Mouse (Mus musculus) C2C12 (cell line): ENCODE measurements around the gene Sprn.

Experiments used
- CEBPB ChIP-seq: IDR thresholded peaks from one replicate; pipeline ENCODE4 v1.6.1; 2011; ENCODE audit warnings: low read depth, mild to moderate bottlenecking, control low read depth, moderate library complexity
- CTCF ChIP-seq: IDR thresholded peaks from one replicate; pipeline ENCODE4 v1.5.1; 2011; ENCODE audit not compliant: control insufficient read depth, insufficient read depth, insufficient read length
- FOSL1 ChIP-seq: IDR thresholded peaks from one replicate; pipeline ENCODE4 v1.8.0; 2011; ENCODE audit warnings: mild to moderate bottlenecking, low read length; ENCODE audit not compliant: poor library complexity, insufficient read depth, severe bottlenecking
- MAX ChIP-seq: IDR thresholded peaks from one replicate; pipeline ENCODE4 v1.6.1; 2011; ENCODE audit warnings: mild to moderate bottlenecking, control low read depth
- MYOD1 ChIP-seq: IDR thresholded peaks from one replicate; pipeline ENCODE4 v1.6.1; 2011; ENCODE audit warnings: low read depth; ENCODE audit not compliant: control insufficient read depth, insufficient read length
- MYOG ChIP-seq: IDR thresholded peaks from one replicate; pipeline ENCODE4 v1.6.1; 2011; ENCODE audit not compliant: control insufficient read depth, insufficient read length; ENCODE audit errors: extremely low read depth
- USF1 ChIP-seq: IDR thresholded peaks from one replicate; pipeline ENCODE4 v1.6.1; 2011; ENCODE audit warnings: low read depth, mild to moderate bottlenecking, control low read depth, moderate library complexity

GRCm38 (mm10) chr7:140169386-140169785 is 14.7 kb upstream of the Sprn start:
- TF ChIP-seq CTCF (no peak), MAX (no peak), MYOD1 (no peak), CEBPB (no peak), MYOG (no peak), FOSL1 (no peak), USF1 (no peak)
